Mouse (Mus musculus) olfactory bulb, adult 2 months (tissue): ENCODE measurements around the gene Fndc3b. TPM values are rescaled to one million over a fixed set of nuclear protein-coding genes. Genes with fewer than 3 reads are reported as not detected.
"Not testable (repeated sequence)": the region's sequence is repeated elsewhere in the genome, so short reads cannot be mapped to it uniquely, and the experiment has no call there.

Experiments used
- H3K27ac ChIP-seq: fragments of 200-500 bp; 2 replicates; pipeline ENCODE4 v1.5.1; 2012; ENCODE audit warnings: low read depth, low read length; ENCODE audit not compliant: insufficient read depth
- H3K4me1 ChIP-seq: fragments of 200-500 bp; 2 replicates; pipeline ENCODE4 v1.6.1; 2012; ENCODE audit warnings: low read length; ENCODE audit not compliant: control insufficient read depth, insufficient read depth
- H3K4me3 ChIP-seq: fragments of 200-500 bp; 2 replicates; pipeline ENCODE4 v1.5.1; 2012; ENCODE audit warnings: mild to moderate bottlenecking, low read depth, low read length, moderate library complexity; ENCODE audit not compliant: insufficient read depth
- CTCF ChIP-seq: fragments of 200-500 bp; IDR thresholded peaks from 2 replicates; pipeline ENCODE4 v1.5.1; 2012; ENCODE audit warnings: low read depth, mild to moderate bottlenecking, low read length, moderate library complexity; ENCODE audit not compliant: insufficient read depth
- POLR2A ChIP-seq: fragments of 200-500 bp; IDR thresholded peaks from 2 replicates; pipeline ENCODE4 v1.6.1; 2012; ENCODE audit warnings: mild to moderate bottlenecking, low read depth, low read length, moderate library complexity; ENCODE audit not compliant: insufficient read depth
- WGBS: fragments of 180-500 bp; shearing (Covaris S2); methylation state at CpG from one replicate; pipeline ENCODE4 v1.1.7; 2018; 5-methylcytosine and 5-hydroxymethylcytosine counted together
- polyA plus RNA-seq: library from polyadenylated mRNA; stranded (reverse); fragments of >200 nt; gene quantifications from 2 replicates; pipeline ENCODE4 v1.2.4, GENCODE M21; 2012; ENCODE audit warnings: low replicate concordance; ENCODE audit not compliant: missing spikeins, insufficient read depth, insufficient read length

The Fndc3b gene
- polyA plus RNA-seq, 1 experiment: not detected

DNA sequence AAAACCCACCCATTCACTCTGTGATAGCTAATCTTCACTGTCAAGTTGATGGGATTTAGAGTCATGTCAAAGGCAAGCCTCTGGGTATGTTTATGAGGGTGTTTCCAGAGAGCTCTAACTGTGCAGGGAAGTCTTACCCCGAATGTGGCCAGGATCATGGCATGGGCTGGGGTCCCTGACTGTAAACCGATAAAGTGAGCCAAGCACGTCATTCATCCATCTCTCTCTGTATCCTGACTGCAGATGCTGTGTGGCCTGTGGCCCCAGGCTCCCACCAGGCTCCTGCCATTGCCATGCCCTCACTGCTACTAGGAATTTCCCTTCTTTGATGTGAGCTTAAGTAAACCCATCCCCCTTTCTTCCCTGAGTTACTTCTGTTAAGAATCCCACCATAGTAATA is 297.5 kb downstream of the Fndc3b start:
- TF ChIP-seq POLR2A (no peak), CTCF (no peak)
- Histone ChIP-seq H3K4me1 (no peaks in the 10 kb centered on the region), H3K4me3 (no peak overlapping the region), H3K27ac (no peak overlapping the region)
- WGBS: 86% methylated on average over 3 of the region's 3 CpGs

GRCm38 (mm10) chr3:27411286-27411685 is 299.8 kb downstream of the Fndc3b start:
- H3K27ac ChIP-seq: no peak overlapping the region
- no peaks in the 10 kb centered on the region for H3K4me1 ChIP-seq
- 97% methylated on average over 2 of the region's 2 CpGs for WGBS
- TF ChIP-seq POLR2A (no peak), CTCF (no peak)
- H3K4me3 ChIP-seq: no peak overlapping the region

DNA sequence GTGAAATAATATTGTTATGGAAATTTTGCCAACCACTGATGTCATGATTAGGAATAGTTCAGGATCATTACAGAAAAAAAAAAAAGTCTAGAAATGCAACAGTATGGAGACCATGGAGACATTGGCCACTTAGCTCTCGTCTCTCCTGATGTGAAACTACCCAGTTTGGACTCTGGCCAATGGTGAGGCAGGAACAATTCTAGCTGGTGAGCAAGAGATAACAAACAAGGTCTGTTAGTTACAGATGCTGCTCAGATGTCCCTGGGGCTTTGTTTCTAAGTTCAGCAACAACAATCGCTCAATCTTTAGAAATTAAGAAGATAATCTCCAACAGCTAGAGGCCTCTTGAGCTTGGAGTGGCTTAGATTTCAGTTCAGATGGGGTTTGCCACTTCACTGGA is 302.5 kb downstream of the Fndc3b start:
- WGBS: 75% methylated on average over 2 of the region's 2 CpGs
- TF ChIP-seq POLR2A: no peak
- no peak for TF ChIP-seq CTCF
- H3K4me1 ChIP-seq: no peaks in the 10 kb centered on the region

GRCm38 (mm10) chr3:27406440-27406839 is 304.7 kb downstream of the Fndc3b start:
- Histone ChIP-seq H3K4me1 (no peaks in the 10 kb centered on the region), H3K27ac (no peak overlapping the region), H3K4me3 (no peak overlapping the region)
- TF ChIP-seq CTCF (no peak), POLR2A (no peak)
- 87% methylated on average over 3 of the region's 3 CpGs for WGBS

More for the DNA sequence above, 302.5 kb downstream of the Fndc3b start:
- Histone ChIP-seq H3K27ac (no peak overlapping the region), H3K4me3 (no peak overlapping the region)

DNA sequence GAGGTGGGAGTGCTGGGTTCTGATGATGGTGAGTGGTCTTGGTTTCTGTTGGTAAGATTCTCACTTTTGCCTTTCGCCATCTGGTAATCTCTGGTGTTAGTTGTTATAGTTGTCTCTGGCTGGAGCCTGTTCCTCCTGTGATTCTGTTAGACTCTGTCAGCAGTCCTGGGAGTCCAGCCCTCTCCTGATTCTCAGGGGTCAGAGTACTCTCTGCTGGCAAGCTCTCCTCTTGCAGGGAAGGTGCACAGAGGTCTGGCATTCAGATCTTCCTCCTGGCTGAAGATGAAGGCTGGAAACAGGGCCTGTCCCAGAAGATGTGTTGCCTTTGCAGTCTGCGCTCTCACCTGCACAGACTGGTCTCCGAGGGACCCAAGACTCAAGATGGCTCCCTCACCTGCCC is 310.1 kb downstream of the Fndc3b start:
- not testable (repeated sequence) for H3K4me3 ChIP-seq
- 90% methylated on average over 3 of the region's 3 CpGs for WGBS

GRCm38 (mm10) chr3:27389923-27390322 is 321.2 kb downstream of the Fndc3b start:
- no peaks in the 10 kb centered on the region for H3K4me1 ChIP-seq
- 80% methylated on average over 1 of the region's 1 CpGs for WGBS
- H3K4me3 ChIP-seq: no peak overlapping the region
- H3K27ac ChIP-seq: no peak overlapping the region
- TF ChIP-seq POLR2A (no peak), CTCF (no peak)

More for the DNA sequence above, 310.1 kb downstream of the Fndc3b start:
- not testable (repeated sequence) for H3K27ac ChIP-seq, H3K4me1 ChIP-seq

DNA sequence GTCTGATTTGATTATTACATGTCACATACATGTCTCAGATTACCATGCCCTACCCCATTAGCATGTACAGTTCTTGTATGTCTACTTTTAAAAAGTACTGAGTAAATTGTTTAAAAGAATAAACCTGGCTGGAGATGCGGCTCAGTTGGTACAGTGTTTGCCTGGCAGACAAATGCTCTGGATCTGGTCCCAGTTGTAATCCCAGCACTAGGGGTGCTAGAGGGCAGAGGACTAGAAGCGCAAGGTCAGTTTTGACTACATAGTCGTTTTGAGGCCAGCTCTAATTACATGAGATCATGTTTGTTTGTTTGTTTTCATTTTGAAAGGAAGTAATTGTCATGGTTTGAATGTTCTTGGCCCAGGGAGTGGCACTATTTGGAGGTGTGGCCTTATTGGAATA is 326.3 kb downstream of the Fndc3b start:
- Histone ChIP-seq H3K4me3 (no peak overlapping the region), H3K27ac (no peak overlapping the region), H3K4me1 (no peaks in the 10 kb centered on the region)
- no peak for TF ChIP-seq CTCF
- TF ChIP-seq POLR2A: no peak
- 64% methylated on average over 3 of the region's 3 CpGs for WGBS

DNA sequence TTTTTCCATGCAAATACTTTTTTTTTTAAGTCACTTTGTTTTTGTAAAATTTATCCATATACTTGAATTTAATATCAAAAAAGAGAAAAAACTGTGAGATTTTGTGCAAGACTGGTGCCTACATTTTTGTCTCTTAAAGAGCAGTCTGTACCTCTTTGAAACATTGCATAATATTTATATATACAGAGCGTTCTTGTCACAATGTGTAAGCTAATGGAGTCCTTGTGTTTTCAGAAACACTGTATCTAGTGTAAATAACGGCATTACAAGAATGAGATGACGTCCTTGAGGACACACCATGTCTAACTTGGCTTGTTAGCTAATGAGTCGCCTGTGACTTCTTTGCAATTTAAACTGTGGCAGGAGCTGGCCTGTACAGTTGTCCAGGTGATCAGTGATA is 333.2 kb downstream of the Fndc3b start:
- H3K4me1 ChIP-seq: no peaks in the 10 kb centered on the region
- no peak overlapping the region for H3K4me3 ChIP-seq
- 77% methylated on average over 4 of the region's 4 CpGs for WGBS
- TF ChIP-seq CTCF (no peak), POLR2A (no peak)
- H3K27ac ChIP-seq: no peak overlapping the region

DNA sequence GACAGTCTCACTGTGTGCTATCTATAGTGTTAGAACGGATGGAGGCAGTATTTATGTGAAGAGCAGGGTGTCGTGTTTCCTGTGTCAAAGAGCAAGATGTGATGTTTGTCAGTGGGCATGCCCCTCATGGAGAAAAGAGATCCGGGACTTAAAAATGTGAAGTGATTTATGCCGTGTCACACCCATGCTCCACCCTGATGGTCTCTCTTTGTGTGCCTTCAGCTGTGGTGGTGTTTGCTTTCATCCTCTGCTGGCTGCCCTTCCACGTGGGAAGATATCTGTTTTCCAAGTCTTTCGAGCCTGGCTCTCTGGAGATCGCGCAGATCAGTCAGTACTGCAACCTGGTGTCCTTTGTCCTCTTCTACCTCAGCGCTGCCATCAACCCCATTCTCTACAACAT is 336.7 kb downstream of the Fndc3b start:
- Histone ChIP-seq H3K4me3 (no peak overlapping the region), H3K27ac (no peak overlapping the region), H3K4me1 (peaks cover 13% of the 10 kb centered on the region)
- 62% methylated on average over 9 of the region's 9 CpGs for WGBS
- no peak for TF ChIP-seq POLR2A
- TF ChIP-seq CTCF: no peak
